Mouse (Mus musculus) heart, postnatal 4 days (tissue): ENCODE measurements around the gene Supt20. TPM values are rescaled to one million over a fixed set of nuclear protein-coding genes. Genes with fewer than 3 reads are reported as not detected.
A peak's percentile ranks its signal among the peaks of the same experiment; 100 is the strongest.

Experiments
- DNase-seq: peaks from one replicate; pipeline ENCODE4 v3.0.0; 2021
- total RNA-seq, 2 experiments: library from RNA; stranded (reverse); gene quantifications; 2 replicates each; pipeline ENCODE4 v1.2.3; 2021

Supt20 gene
- total RNA-seq, 2 experiments from 2014 or later: 49.8 to 50.5 TPM

DNA sequence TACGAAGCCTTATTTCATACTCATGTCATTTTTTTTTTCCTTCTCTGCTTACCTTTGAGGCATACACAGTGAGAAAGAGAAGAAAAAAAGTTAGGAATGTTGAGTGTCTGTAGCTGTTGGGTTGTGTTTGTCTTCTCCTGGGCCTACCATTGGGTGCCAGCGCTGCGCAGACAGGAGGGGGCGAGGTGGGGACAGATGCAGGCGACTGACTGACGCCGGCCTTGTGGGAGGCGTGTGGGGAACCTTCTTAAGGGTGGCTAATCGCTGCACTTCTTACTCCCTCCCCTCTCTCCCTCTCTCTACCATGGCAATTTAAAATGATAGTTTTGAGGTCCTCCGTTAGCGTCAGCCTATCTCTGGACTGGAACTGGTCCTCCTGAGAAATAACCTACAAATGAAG is 63.5 kb downstream of the Supt20 start:
- DNase-seq: peak; percentile 32

- no peak for DNase-seq
Observed at GRCm38 (mm10) chr3:54757446-54757845, 64.8 kb downstream of the Supt20 start.

- no peak for DNase-seq
Observed at GRCm38 (mm10) chr3:54759211-54759610, 66.6 kb downstream of the Supt20 start.

DNA sequence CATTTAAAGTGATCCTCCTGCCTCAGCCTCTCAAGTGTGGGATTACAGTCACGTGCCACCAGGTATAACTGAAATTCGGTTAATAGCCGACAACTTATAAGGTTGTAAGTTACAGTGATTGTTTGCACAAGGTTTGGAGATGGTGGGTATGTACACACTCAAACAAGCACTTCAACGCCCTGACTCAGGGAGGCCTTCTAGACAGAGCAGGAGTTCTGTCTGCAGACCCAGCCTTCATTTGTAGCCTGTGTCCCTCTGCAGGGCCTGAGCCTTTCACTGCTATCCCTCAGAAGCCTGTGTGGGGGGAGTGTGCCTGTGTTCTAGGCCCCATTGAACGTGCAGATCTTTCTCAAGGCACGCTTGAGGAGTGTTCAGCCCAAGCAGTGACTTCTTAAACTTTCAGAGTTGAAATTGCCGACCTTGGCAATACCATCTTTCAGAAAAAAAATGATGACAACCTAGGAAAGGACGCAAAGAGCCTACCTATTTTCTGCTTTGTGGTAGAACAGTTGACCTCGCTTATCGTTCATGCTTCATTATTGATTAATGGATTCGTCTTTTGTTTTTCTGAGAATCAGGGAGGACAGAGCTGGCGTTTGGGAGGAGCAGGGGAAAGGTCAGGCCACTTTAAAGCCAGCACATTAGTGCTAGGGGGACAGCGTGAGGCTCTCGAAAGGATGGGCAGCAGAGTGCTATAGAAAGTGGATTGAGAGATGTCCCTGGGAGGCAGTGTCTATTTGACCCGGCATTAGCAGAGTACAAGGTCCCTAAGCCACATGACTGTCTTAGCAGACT is 67.9 kb downstream of the Supt20 start:
- no peak for DNase-seq

- DNase-seq: no peak
Observed at GRCm38 (mm10) chr3:54761258-54761657, 68.7 kb downstream of the Supt20 start.

DNA sequence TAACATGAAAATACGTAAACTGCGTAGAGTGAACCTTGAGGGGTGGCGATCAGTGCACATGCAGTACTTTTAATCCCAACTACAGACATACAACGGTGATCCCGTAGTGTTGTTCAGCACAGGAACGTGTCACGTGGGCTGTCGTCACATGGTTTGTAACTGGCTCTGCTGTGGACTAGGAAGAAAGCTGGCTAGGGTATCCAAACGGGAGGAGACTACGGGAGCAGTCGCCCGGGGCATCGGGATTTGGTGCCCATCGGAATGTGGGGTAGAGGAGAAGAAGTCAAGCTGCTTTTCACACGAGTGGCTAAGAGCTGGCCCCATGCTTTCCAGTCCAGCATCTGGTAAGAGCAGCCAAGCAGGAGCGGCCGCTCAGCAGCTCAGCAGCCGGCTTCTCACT is 71.8 kb downstream of the Supt20 start:
- peak; percentile 40 for DNase-seq

DNA sequence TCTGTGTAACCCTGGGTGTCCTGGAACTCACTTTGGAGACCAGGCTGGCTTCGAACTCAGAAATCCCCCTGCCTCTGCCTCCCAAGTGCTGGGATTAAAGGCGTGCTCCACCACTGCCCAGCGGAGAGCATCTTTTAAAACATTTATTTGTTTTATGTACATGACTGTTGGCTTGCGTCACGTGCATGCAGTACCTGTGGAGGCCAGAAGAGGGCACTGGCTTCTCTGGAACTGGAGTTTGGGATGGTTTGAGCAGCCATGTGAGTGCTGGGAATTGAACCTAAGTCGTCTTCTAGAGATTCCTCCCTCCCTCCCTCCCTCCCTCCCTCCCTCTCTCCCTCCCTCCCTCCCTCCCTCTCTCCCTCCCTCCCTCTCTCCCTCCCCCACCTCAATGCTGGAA is 72.9 kb downstream of the Supt20 start:
- peak; percentile 20 for DNase-seq

DNA sequence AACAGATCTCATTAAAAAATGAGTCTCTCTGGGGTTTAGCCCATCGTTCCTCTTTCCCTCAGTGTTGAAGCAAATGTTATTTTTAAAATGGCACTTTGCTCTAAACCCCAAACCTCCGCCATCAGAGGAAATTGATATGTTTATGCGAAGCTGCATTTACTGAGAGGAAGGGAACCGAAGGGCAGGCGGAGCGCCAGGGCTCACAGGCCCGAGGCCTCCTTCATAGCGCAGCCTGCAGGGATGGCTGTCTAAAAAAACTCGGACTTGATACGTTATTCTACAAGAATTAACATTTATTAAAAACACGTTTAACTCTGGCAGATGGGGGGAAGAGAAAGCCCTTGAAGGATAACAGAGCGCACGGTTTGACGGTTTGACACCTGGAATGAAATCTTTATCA is 73.4 kb downstream of the Supt20 start:
- no peak for DNase-seq

- DNase-seq: no peak
Observed at GRCm38 (mm10) chr3:54766811-54767210, 74.2 kb downstream of the Supt20 start.

DNA sequence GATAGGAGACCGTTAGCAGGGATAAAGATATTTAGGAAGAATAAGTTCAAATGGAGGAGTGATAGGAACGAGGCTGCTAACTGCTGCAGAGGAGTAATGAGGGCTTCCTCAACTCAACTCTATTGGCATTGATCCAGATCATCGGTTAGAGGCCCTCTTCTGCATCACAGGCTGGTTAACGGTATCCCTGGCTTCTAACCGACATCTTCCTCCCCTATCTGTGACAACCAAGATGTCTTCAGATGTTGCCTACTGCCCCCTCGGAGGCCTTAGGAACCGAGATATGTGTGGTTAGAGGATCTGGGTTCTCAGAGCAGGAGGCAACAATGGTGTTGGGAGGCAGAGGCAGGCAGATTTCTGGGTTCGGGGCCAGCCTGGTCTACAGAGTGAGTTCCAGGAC is 76.0 kb downstream of the Supt20 start:
- DNase-seq: no peak

- DNase-seq: no peak
Observed at GRCm38 (mm10) chr3:54769349-54770275, 77.0 kb downstream of the Supt20 start.

- DNase-seq: no peak
Observed at GRCm38 (mm10) chr3:54773613-54774012, 81.0 kb downstream of the Supt20 start.

GRCm38 (mm10) chr3:54775989-54776631 is 83.5 kb downstream of the Supt20 start:
- DNase-seq: no peak

Other genes starting within 250 kb of the Supt20 start
- gene Gm21958, start 21.5 kb downstream of the Supt20 start, total RNA-seq: not detected
- 10 to 100 TPM; 40.3 to 44.7 TPM for gene Exosc8, start 42.6 kb downstream of the Supt20 start, total RNA-seq
- gene Alg5, start 42.7 kb downstream of the Supt20 start, total RNA-seq: 10 to 100 TPM; 19.2 to 24.0 TPM
- 1 to 10 TPM; 1.5 to 1.8 TPM for gene Smad9, start 62.8 kb downstream of the Supt20 start, total RNA-seq
- gene Rfxap, start 115.0 kb downstream of the Supt20 start, total RNA-seq: 10 to 100 TPM; 23.0 to 24.6 TPM
- gene Sertm1, start 223.1 kb downstream of the Supt20 start, total RNA-seq: under 1 TPM; 0.57 to 0.77 TPM